Mouse (Mus musculus): ENCODE measurements at regions not wholly inside any gene's neighbourhood (a gene's known extent, or its start where the extent isn't known, plus 50 kb on each side); places are given as distances from the start of the nearest gene placed in this dataset.

- 82% methylated on average over 1 of the region's 1 CpGs for WGBS
- H3K27me3 ChIP-seq (ENCODE audit: control insufficient read depth, insufficient read depth, low read length): no peaks in the 10 kb centered on the region
- no peak for DNase-seq (ENCODE audit: low spot score)
Measured at GRCm38 (mm10) chr14:71359581-71359980, 759.9 kb upstream of the Fam160b2 start.

GRCm38 (mm10) chr14:71338219-71338618 lies 738.6 kb upstream of the Fam160b2 start:
- 62% methylated on average over 5 of the region's 5 CpGs for WGBS
- Histone ChIP-seq H3K36me3 (ENCODE audit: control insufficient read depth, insufficient read depth, low read length) (no peaks in the 10 kb centered on the region), H3K9ac (ENCODE audit: low read depth, low read length) (no peak overlapping the region), H3K27me3 (ENCODE audit: control insufficient read depth, insufficient read depth, low read length) (no peaks in the 10 kb centered on the region), H3K4me2 (replicated peaks; ENCODE audit: low read depth, low read length) (no peak overlapping the region), H3K27ac (ENCODE audit: low read depth, low read length) (no peak overlapping the region), H3K4me3 (ENCODE audit: low read depth, low read length) (no peak overlapping the region), H3K9me3 (ENCODE audit: control insufficient read depth, low read length) (no peaks in the 10 kb centered on the region), H3K4me1 (replicated peaks; ENCODE audit: control insufficient read depth, insufficient read depth, low read length) (no peaks in the 10 kb centered on the region)
- DNase-seq (ENCODE audit: low spot score) (no peak), ATAC-seq (ENCODE audit: low FRiP score) (no peak)

More at GRCm38 (mm10) chr14:71359581-71359980, 759.9 kb upstream of the Fam160b2 start:
- H3K9me3 ChIP-seq (ENCODE audit: control insufficient read depth, low read length): no peaks in the 10 kb centered on the region
- H3K36me3 ChIP-seq (ENCODE audit: control insufficient read depth, insufficient read depth, low read length): no peaks in the 10 kb centered on the region
- no peak overlapping the region for H3K4me3 ChIP-seq (ENCODE audit: low read depth, low read length)
- H3K4me1 ChIP-seq (replicated peaks; ENCODE audit: control insufficient read depth, insufficient read depth, low read length): no peaks in the 10 kb centered on the region
- no peak overlapping the region for H3K4me2 ChIP-seq (replicated peaks; ENCODE audit: low read depth, low read length)
- no peak overlapping the region for H3K9ac ChIP-seq (ENCODE audit: low read depth, low read length)
- H3K27ac ChIP-seq (ENCODE audit: low read depth, low read length): no peak overlapping the region
- no peak for ATAC-seq (ENCODE audit: low FRiP score)

- DNase-seq (ENCODE audit: low spot score): no peak
- no peak overlapping the region for H3K4me2 ChIP-seq (replicated peaks; ENCODE audit: low read depth, low read length)
- H3K27ac ChIP-seq (ENCODE audit: low read depth, low read length): no peak overlapping the region
- H3K27me3 ChIP-seq (ENCODE audit: control insufficient read depth, insufficient read depth, low read length): no peaks in the 10 kb centered on the region
- no peaks in the 10 kb centered on the region for H3K36me3 ChIP-seq (ENCODE audit: control insufficient read depth, insufficient read depth, low read length)
- 96% methylated on average over 3 of the region's 3 CpGs for WGBS
- H3K9me3 ChIP-seq (ENCODE audit: control insufficient read depth, low read length): no peaks in the 10 kb centered on the region
- ATAC-seq (ENCODE audit: low FRiP score): no peak
- H3K4me1 ChIP-seq (replicated peaks; ENCODE audit: control insufficient read depth, insufficient read depth, low read length): no peaks in the 10 kb centered on the region
- H3K4me3 ChIP-seq (ENCODE audit: low read depth, low read length): no peak overlapping the region
- H3K9ac ChIP-seq (ENCODE audit: low read depth, low read length): no peak overlapping the region
Measured at GRCm38 (mm10) chr14:71336906-71337305, 737.3 kb upstream of the Fam160b2 start.

- H3K9me3 ChIP-seq (ENCODE audit: control insufficient read depth, low read length): no peaks in the 10 kb centered on the region
- DNase-seq (ENCODE audit: low spot score) (no peak), ATAC-seq (ENCODE audit: low FRiP score) (no peak)
- no peak overlapping the region for H3K4me2 ChIP-seq (replicated peaks; ENCODE audit: low read depth, low read length)
- H3K9ac ChIP-seq (ENCODE audit: low read depth, low read length): no peak overlapping the region
- H3K36me3 ChIP-seq (ENCODE audit: control insufficient read depth, insufficient read depth, low read length): no peaks in the 10 kb centered on the region
- H3K27me3 ChIP-seq (ENCODE audit: control insufficient read depth, insufficient read depth, low read length): no peaks in the 10 kb centered on the region
- WGBS: 90% methylated on average over 1 of the region's 1 CpGs
- H3K27ac ChIP-seq (ENCODE audit: low read depth, low read length): no peak overlapping the region
- H3K4me3 ChIP-seq (ENCODE audit: low read depth, low read length): no peak overlapping the region
- H3K4me1 ChIP-seq (replicated peaks; ENCODE audit: control insufficient read depth, insufficient read depth, low read length): no peaks in the 10 kb centered on the region
Measured at GRCm38 (mm10) chr14:71334022-71334421, 734.4 kb upstream of the Fam160b2 start.

- 51% methylated on average over 5 of the region's 5 CpGs for WGBS
- no peak overlapping the region for H3K4me2 ChIP-seq (replicated peaks; ENCODE audit: low read depth, low read length)
- H3K9ac ChIP-seq (ENCODE audit: low read depth, low read length): no peak overlapping the region
- no peak for ATAC-seq (ENCODE audit: low FRiP score)
- DNase-seq (ENCODE audit: low spot score): no peak
- no peaks in the 10 kb centered on the region for H3K9me3 ChIP-seq (ENCODE audit: control insufficient read depth, low read length)
- no peaks in the 10 kb centered on the region for H3K4me1 ChIP-seq (replicated peaks; ENCODE audit: control insufficient read depth, insufficient read depth, low read length)
- no peaks in the 10 kb centered on the region for H3K27me3 ChIP-seq (ENCODE audit: control insufficient read depth, insufficient read depth, low read length)
- H3K36me3 ChIP-seq (ENCODE audit: control insufficient read depth, insufficient read depth, low read length): no peaks in the 10 kb centered on the region
- no peak overlapping the region for H3K4me3 ChIP-seq (ENCODE audit: low read depth, low read length)
- H3K27ac ChIP-seq (ENCODE audit: low read depth, low read length): no peak overlapping the region
Measured at GRCm38 (mm10) chr14:71329862-71330630, 730.4 kb upstream of the Fam160b2 start.

- ATAC-seq (ENCODE audit: low FRiP score): no peak
- no peak for DNase-seq (ENCODE audit: low spot score)
- Histone ChIP-seq H3K4me1 (replicated peaks; ENCODE audit: control insufficient read depth, insufficient read depth, low read length) (no peaks in the 10 kb centered on the region), H3K4me3 (ENCODE audit: low read depth, low read length) (no peak overlapping the region), H3K9ac (ENCODE audit: low read depth, low read length) (no peak overlapping the region), H3K27ac (ENCODE audit: low read depth, low read length) (no peak overlapping the region), H3K9me3 (ENCODE audit: control insufficient read depth, low read length) (no peaks in the 10 kb centered on the region), H3K4me2 (replicated peaks; ENCODE audit: low read depth, low read length) (no peak overlapping the region), H3K27me3 (ENCODE audit: control insufficient read depth, insufficient read depth, low read length) (no peaks in the 10 kb centered on the region), H3K36me3 (ENCODE audit: control insufficient read depth, insufficient read depth, low read length) (no peaks in the 10 kb centered on the region)
Measured at GRCm38 (mm10) chr14:71327621-71328020, 728.0 kb upstream of the Fam160b2 start.

GRCm38 (mm10) chr14:71326521-71327105 lies 727.0 kb upstream of the Fam160b2 start:
- H3K36me3 ChIP-seq (ENCODE audit: control insufficient read depth, insufficient read depth, low read length): no peaks in the 10 kb centered on the region
- DNase-seq (ENCODE audit: low spot score) (no peak), ATAC-seq (ENCODE audit: low FRiP score) (no peak)
- H3K9ac ChIP-seq (ENCODE audit: low read depth, low read length): no peak overlapping the region
- H3K27ac ChIP-seq (ENCODE audit: low read depth, low read length): no peak overlapping the region
- H3K9me3 ChIP-seq (ENCODE audit: control insufficient read depth, low read length): no peaks in the 10 kb centered on the region
- H3K4me2 ChIP-seq (replicated peaks; ENCODE audit: low read depth, low read length): no peak overlapping the region
- H3K4me3 ChIP-seq (ENCODE audit: low read depth, low read length): no peak overlapping the region
- 93% methylated on average over 2 of the region's 2 CpGs for WGBS
- no peaks in the 10 kb centered on the region for H3K27me3 ChIP-seq (ENCODE audit: control insufficient read depth, insufficient read depth, low read length)
- no peaks in the 10 kb centered on the region for H3K4me1 ChIP-seq (replicated peaks; ENCODE audit: control insufficient read depth, insufficient read depth, low read length)

- H3K36me3 ChIP-seq (ENCODE audit: control insufficient read depth, insufficient read depth, low read length): no peaks in the 10 kb centered on the region
- DNase-seq (ENCODE audit: low spot score): no peak
- no peaks in the 10 kb centered on the region for H3K9me3 ChIP-seq (ENCODE audit: control insufficient read depth, low read length)
- no peak overlapping the region for H3K9ac ChIP-seq (ENCODE audit: low read depth, low read length)
- no peak overlapping the region for H3K27ac ChIP-seq (ENCODE audit: low read depth, low read length)
- ATAC-seq (ENCODE audit: low FRiP score): no peak
- H3K4me2 ChIP-seq (replicated peaks; ENCODE audit: low read depth, low read length): no peak overlapping the region
- 67% methylated on average over 3 of the region's 3 CpGs for WGBS
- H3K4me3 ChIP-seq (ENCODE audit: low read depth, low read length): no peak overlapping the region
- no peaks in the 10 kb centered on the region for H3K27me3 ChIP-seq (ENCODE audit: control insufficient read depth, insufficient read depth, low read length)
- H3K4me1 ChIP-seq (replicated peaks; ENCODE audit: control insufficient read depth, insufficient read depth, low read length): no peaks in the 10 kb centered on the region
Measured at GRCm38 (mm10) chr14:71315228-71315627, 715.6 kb upstream of the Fam160b2 start.

GRCm38 (mm10) chr14:71299755-71300154 lies 700.1 kb upstream of the Fam160b2 start:
- H3K4me3 ChIP-seq (ENCODE audit: low read depth, low read length): no peak overlapping the region
- H3K36me3 ChIP-seq (ENCODE audit: control insufficient read depth, insufficient read depth, low read length): no peaks in the 10 kb centered on the region
- DNase-seq (ENCODE audit: low spot score): no peak
- no peaks in the 10 kb centered on the region for H3K27me3 ChIP-seq (ENCODE audit: control insufficient read depth, insufficient read depth, low read length)
- WGBS: 65% methylated on average over 6 of the region's 6 CpGs
- no peaks in the 10 kb centered on the region for H3K9me3 ChIP-seq (ENCODE audit: control insufficient read depth, low read length)
- no peak overlapping the region for H3K27ac ChIP-seq (ENCODE audit: low read depth, low read length)
- no peak overlapping the region for H3K4me2 ChIP-seq (replicated peaks; ENCODE audit: low read depth, low read length)
- no peak overlapping the region for H3K9ac ChIP-seq (ENCODE audit: low read depth, low read length)
- ATAC-seq (ENCODE audit: low FRiP score): no peak
- H3K4me1 ChIP-seq (replicated peaks; ENCODE audit: control insufficient read depth, insufficient read depth, low read length): no peaks in the 10 kb centered on the region

All from hindbrain, embryonic 11.5 days (tissue).